In the genomic region with DNA sequence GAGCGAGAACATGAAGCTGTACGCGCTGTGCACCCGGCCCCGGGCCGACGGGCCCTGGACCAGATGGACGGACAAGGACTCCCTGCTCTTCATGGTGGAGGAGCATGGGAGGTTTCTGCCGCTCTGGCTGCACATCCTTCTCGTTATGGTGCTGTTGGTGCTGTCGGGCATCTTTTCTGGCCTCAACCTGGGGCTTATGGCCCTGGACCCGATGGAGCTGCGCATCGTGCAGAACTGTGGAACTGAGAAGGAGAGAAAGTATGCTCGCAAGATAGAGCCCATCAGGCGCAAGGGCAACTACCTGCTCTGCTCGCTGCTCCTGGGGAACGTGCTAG, we compare ENCODE assay signal across 8 mouse cellular contexts. TPM values are rescaled to one million over a fixed set of nuclear protein-coding genes. Genes with fewer than 3 reads are reported as not detected.
DNase-seq lines count a peak whose midpoint lies in the region; ATAC-seq lines count a peak whose summit lies in the region.

No protein-coding gene starts in this region.

- intact Hi-C loops in left cerebral cortex, postnatal 25 days (cut with DNase I): no loop called here

- DNase-seq in cerebellum, postnatal 14 days: no peak
- DNase-seq in neural tube, embryonic 11.5 days (ENCODE audit: low spot score): no peak
- DNase-seq in neural tube, embryonic 10.5 days (ENCODE audit: extremely low spot score, low spot score): no peak
- no peak for DNase-seq in left cerebral cortex, postnatal 25 days (ENCODE audit: low spot score in 2 of 2)
- no peak for DNase-seq in embryo, embryonic 9.5 days (ENCODE audit: extremely low spot score)

- H3K27ac ChIP-seq in neural tube, embryonic 11.5 days (ENCODE audit: low read depth, low read length): no peak overlapping the region
- no peak overlapping the region; the same call in 1 of the 2 replicates for H3K27ac ChIP-seq in hindbrain, embryonic 16.5 days (ENCODE audit: low read depth, low read length)
- no peak overlapping the region for H3K27ac ChIP-seq in midbrain, embryonic 15.5 days

- H3K4me2 ChIP-seq in neural tube, embryonic 11.5 days (ENCODE audit: low read depth): peak overlapping the region; percentile 64
- H3K4me2 ChIP-seq in hindbrain, embryonic 16.5 days (ENCODE audit: low read length): peak overlapping the region; percentile 87
- peak overlapping the region; percentile 80 for H3K4me2 ChIP-seq in midbrain, embryonic 15.5 days

- no peaks in the 10 kb centered on the region for H3K27me3 ChIP-seq in neural tube, embryonic 11.5 days (ENCODE audit: control insufficient read depth, insufficient read depth, low read length)
- no peaks in the 10 kb centered on the region for H3K27me3 ChIP-seq in hindbrain, embryonic 16.5 days (replicated peaks; ENCODE audit: control insufficient read depth, insufficient read depth, low read length)
- H3K27me3 ChIP-seq in midbrain, embryonic 15.5 days (replicated peaks): no peaks in the 10 kb centered on the region

- H3K36me3 ChIP-seq in neural tube, embryonic 11.5 days (ENCODE audit: control insufficient read depth, insufficient read depth, low read length): no peaks in the 10 kb centered on the region
- H3K36me3 ChIP-seq in hindbrain, embryonic 16.5 days (ENCODE audit: control insufficient read depth, insufficient read depth, low read length): no peaks in the 10 kb centered on the region
- H3K36me3 ChIP-seq in midbrain, embryonic 15.5 days (replicated peaks): no peaks in the 10 kb centered on the region

- H3K9ac ChIP-seq in neural tube, embryonic 11.5 days (ENCODE audit: low read length): peak overlapping the region; percentile 58
- H3K9ac ChIP-seq in hindbrain, embryonic 16.5 days (ENCODE audit: low read depth, low read length): peak overlapping the region; percentile 70
- peak overlapping the region; percentile 68 for H3K9ac ChIP-seq in midbrain, embryonic 15.5 days

- H3K4me3 ChIP-seq in neural tube, embryonic 11.5 days (ENCODE audit: low read depth, low read length): peak overlapping the region; percentile 51
- peak overlapping the region; percentile 69 for H3K4me3 ChIP-seq in hindbrain, embryonic 16.5 days (ENCODE audit: low read length)
- peak overlapping the region; percentile 73 for H3K4me3 ChIP-seq in midbrain, embryonic 15.5 days

- WGBS in neural tube, embryonic 11.5 days: 10% methylated on average over 18 of the region's 18 CpGs
- WGBS in hindbrain, embryonic 16.5 days: 15% methylated on average over 18 of the region's 18 CpGs
- WGBS in midbrain, embryonic 15.5 days: 20% methylated on average over 18 of the region's 18 CpGs

- H3K9me3 ChIP-seq in neural tube, embryonic 11.5 days (ENCODE audit: control insufficient read depth, low read length): no peaks in the 10 kb centered on the region
- H3K9me3 ChIP-seq in hindbrain, embryonic 16.5 days (ENCODE audit: control insufficient read depth, low read length): no peaks in the 10 kb centered on the region
- H3K9me3 ChIP-seq in midbrain, embryonic 15.5 days: no peaks in the 10 kb centered on the region

- ATAC-seq in cerebellum, adult (ENCODE audit: insufficient number of reproducible peaks, low FRiP score, low TSS enrichment): peak; percentile 13; the same call in 1 of the 2 replicates
- peak; percentile 17; the same call in 1 of the 2 replicates for ATAC-seq in neural tube, embryonic 11.5 days (ENCODE audit: insufficient read depth, low FRiP score, low TSS enrichment)
- no peak for ATAC-seq in hindbrain, embryonic 16.5 days
- ATAC-seq in midbrain, embryonic 15.5 days (replicated peaks): no peak; the same call in 1 of the 2 replicates

- peaks cover 26% of the 10 kb centered on the region for H3K4me1 ChIP-seq in neural tube, embryonic 11.5 days (ENCODE audit: control insufficient read depth, insufficient read depth, low read length)
- peaks cover 49% of the 10 kb centered on the region for H3K4me1 ChIP-seq in hindbrain, embryonic 16.5 days (ENCODE audit: control insufficient read depth, insufficient read depth, low read depth, low read length)
- H3K4me1 ChIP-seq in midbrain, embryonic 15.5 days: peaks cover 54% of the 10 kb centered on the region

RNA-seq across cellular contexts. Expression of a gene that starts 0.7 kb away (rescaled TPM):
- 12.4 and 14.0 TPM in 2 replicates for polyA plus RNA-seq in neural tube, embryonic 11.5 days (2014; fragmentation: Nextera tagmentation; extraction: Ambion mirVana)
- polyA plus RNA-seq in hindbrain, embryonic 16.5 days (2015; fragmentation: Nextera tagmentation; extraction: Ambion mirVana): 11.4 and 12.8 TPM in 2 replicates
- 11.0 and 11.1 TPM in 2 replicates for polyA plus RNA-seq in midbrain, embryonic 15.5 days (2015; fragmentation: Nextera tagmentation; extraction: Ambion mirVana)
- 10 to 100 TPM; 13.0 to 13.8 TPM for total RNA-seq in left cerebral cortex, postnatal 25 days (2021)

RNA-seq across cellular contexts. Expression of a gene that starts 27.0 kb away (rescaled TPM):
- polyA plus RNA-seq in neural tube, embryonic 11.5 days (2014; fragmentation: Nextera tagmentation; extraction: Ambion mirVana): 35.1 and 38.2 TPM in 2 replicates
- 62.9 and 67.6 TPM in 2 replicates for polyA plus RNA-seq in hindbrain, embryonic 16.5 days (2015; fragmentation: Nextera tagmentation; extraction: Ambion mirVana)
- 67.3 and 74.5 TPM in 2 replicates for polyA plus RNA-seq in midbrain, embryonic 15.5 days (2015; fragmentation: Nextera tagmentation; extraction: Ambion mirVana)
- 10 to 100 TPM; 41.3 to 46.5 TPM for total RNA-seq in left cerebral cortex, postnatal 25 days (2021)

RNA-seq across cellular contexts. Expression of a gene that starts 39.6 kb away (rescaled TPM):
- 5.2 and 5.6 TPM in 2 replicates for polyA plus RNA-seq in neural tube, embryonic 11.5 days (2014; fragmentation: Nextera tagmentation; extraction: Ambion mirVana)
- polyA plus RNA-seq in hindbrain, embryonic 16.5 days (2015; fragmentation: Nextera tagmentation; extraction: Ambion mirVana): 4.3 and 5.0 TPM in 2 replicates
- 5.2 and 5.8 TPM in 2 replicates for polyA plus RNA-seq in midbrain, embryonic 15.5 days (2015; fragmentation: Nextera tagmentation; extraction: Ambion mirVana)
- total RNA-seq in left cerebral cortex, postnatal 25 days (2021): 10 to 100 TPM; 32.1 to 32.7 TPM

Comparison
In these comparisons a context has a peak if more than half of its experiments do, and no peak if none do; other contexts are left out.
1. ATAC-seq: peak in cerebellum, adult (single experiment) and neural tube, embryonic 11.5 days (single experiment); none in hindbrain, embryonic 16.5 days (single experiment) and midbrain, embryonic 15.5 days (single experiment).
2. Peak in every context shown above with its lines, with median percentiles within 50 percentile points of each other: H3K4me2 ChIP-seq, H3K4me3 ChIP-seq and H3K9ac ChIP-seq.